Mouse (Mus musculus) C2C12 (cell line): ENCODE data around the gene Rnf166.

ENCODE experiments used
- CTCF ChIP-seq: IDR thresholded peaks from one replicate; pipeline ENCODE4 v1.5.1; 2011; ENCODE audit not compliant: control insufficient read depth, insufficient read depth, insufficient read length
- MYOG ChIP-seq: IDR thresholded peaks from one replicate; pipeline ENCODE4 v1.6.1; 2011; ENCODE audit not compliant: control insufficient read depth, insufficient read length; ENCODE audit errors: extremely low read depth

DNA sequence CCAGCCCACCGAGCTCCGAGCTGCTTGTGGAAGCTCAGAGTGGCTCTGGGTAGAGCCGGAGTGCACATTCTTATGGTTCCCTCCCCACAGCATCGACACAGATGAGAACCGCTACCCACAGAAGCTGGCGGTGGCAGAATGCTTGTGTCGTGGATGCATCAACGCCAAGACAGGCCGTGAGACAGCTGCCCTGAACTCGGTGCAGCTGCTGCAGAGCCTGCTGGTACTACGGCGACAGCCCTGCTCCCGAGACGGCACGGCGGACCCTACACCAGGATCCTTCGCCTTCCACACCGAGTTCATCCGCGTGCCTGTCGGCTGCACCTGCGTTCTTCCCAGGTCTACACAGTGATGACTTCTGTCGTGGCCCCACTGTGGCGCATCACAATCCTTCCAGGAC, 52.6 kb downstream of the Rnf166 start:
- TF ChIP-seq CTCF (no peak), MYOG (no peak)
